Mouse (Mus musculus) hindbrain, embryonic 13.5 days (tissue): ENCODE measurements around the gene Map3k7. TPM values are rescaled to one million over a fixed set of nuclear protein-coding genes. Genes with fewer than 3 reads are reported as not detected.

Experiments used
- ATAC-seq: fragments of 200-750 bp; cut with Nextera tagmentation; 2 replicates; pipeline ENCODE4 v1.8.0; 2017; ENCODE audit warnings: moderate TSS enrichment; ENCODE audit not compliant: low FRiP score
- H3K27ac ChIP-seq: fragments of 300-500 bp; sonication (generic); 2 replicates; pipeline ENCODE4 v1.5.1; 2015; ENCODE audit warnings: inconsistent platforms, mild to moderate bottlenecking, moderate library complexity
- H3K27me3 ChIP-seq: fragments of 300-500 bp; sonication (generic); 2 replicates; pipeline ENCODE4 v1.6.1; 2015; ENCODE audit warnings: mild to moderate bottlenecking, inconsistent platforms
- H3K36me3 ChIP-seq: fragments of 300-500 bp; sonication (generic); 2 replicates; pipeline ENCODE4 v1.6.1; 2015; ENCODE audit warnings: mild to moderate bottlenecking, inconsistent platforms
- H3K4me1 ChIP-seq: fragments of 300-500 bp; sonication (generic); replicated peaks from 2 replicates; pipeline ENCODE4 v1.6.1; 2015; ENCODE audit warnings: inconsistent platforms
- H3K4me2 ChIP-seq: fragments of 300-500 bp; sonication (generic); 2 replicates; pipeline ENCODE4 v1.6.1; 2015; ENCODE audit warnings: inconsistent platforms, mild to moderate bottlenecking, moderate library complexity
- H3K4me3 ChIP-seq: fragments of 300-500 bp; sonication (generic); 2 replicates; pipeline ENCODE4 v1.5.1; 2015; ENCODE audit warnings: mild to moderate bottlenecking, inconsistent platforms
- H3K9ac ChIP-seq: fragments of 300-500 bp; sonication (generic); 2 replicates; pipeline ENCODE4 v1.6.1; 2015; ENCODE audit warnings: mild to moderate bottlenecking, inconsistent platforms
- H3K9me3 ChIP-seq: fragments of 300-500 bp; sonication (generic); 2 replicates; pipeline ENCODE4 v1.6.1; 2016; ENCODE audit warnings: inconsistent platforms
- WGBS: fragments of 180-500 bp; shearing (Covaris S2); methylation state at CpG from one replicate; pipeline ENCODE4 v1.1.7; 2015; 5-methylcytosine and 5-hydroxymethylcytosine counted together
- polyA plus RNA-seq: library from polyadenylated mRNA; unstranded; fragments of >200 nt; fragmentation: Nextera tagmentation; extraction: Ambion mirVana; gene quantifications from 2 replicates; pipeline ENCODE4 v1.2.1, GENCODE M21; 2015

The Map3k7 gene
- polyA plus RNA-seq, 1 experiment from 2014 or later = 29.1 TPM

GRCm38 (mm10) chr4:31938416-31939106 lies 25.3 kb upstream of the Map3k7 start:
- H3K27me3 ChIP-seq = no peaks in the 10 kb centered on the region
- no peak overlapping the region for H3K4me2 ChIP-seq
- 32% methylated on average over 9 of the region's 9 CpGs for WGBS
- 0 out of 2 replicates have a peak, but pooled peaks cover 3% of the 10 kb centered on the region for H3K9me3 ChIP-seq
- peak; percentile 46; the same call in 1 of the 2 replicates for ATAC-seq
- H3K4me3 ChIP-seq = no peak overlapping the region
- H3K9ac ChIP-seq = no peak overlapping the region
- H3K4me1 ChIP-seq = peaks cover 19% of the 10 kb centered on the region
- H3K36me3 ChIP-seq = no peaks in the 10 kb centered on the region
- no peak overlapping the region for H3K27ac ChIP-seq

GRCm38 (mm10) chr4:31941616-31942015 lies 22.3 kb upstream of the Map3k7 start:
- Histone ChIP-seq H3K9ac (no peak overlapping the region), H3K4me2 (no peak overlapping the region), H3K27me3 (no peaks in the 10 kb centered on the region), H3K4me1 (peaks cover 14% of the 10 kb centered on the region), H3K4me3 (no peak overlapping the region), H3K27ac (no peak overlapping the region), H3K36me3 (no peaks in the 10 kb centered on the region), H3K9me3 (0 out of 2 replicates have a peak, but pooled peaks cover 3% of the 10 kb centered on the region)
- no peak for ATAC-seq
- WGBS = 68% methylated on average over 4 of the region's 4 CpGs

GRCm38 (mm10) chr4:31943045-31943444 lies 20.9 kb upstream of the Map3k7 start:
- H3K4me3 ChIP-seq = no peak overlapping the region
- H3K4me2 ChIP-seq = no peak overlapping the region
- H3K27ac ChIP-seq = no peak overlapping the region
- H3K4me1 ChIP-seq = peaks cover under 1% of the 10 kb centered on the region; the same call in 1 of the 2 replicates
- H3K9me3 ChIP-seq = 0 out of 2 replicates have a peak, but pooled peaks cover 3% of the 10 kb centered on the region
- H3K9ac ChIP-seq = no peak overlapping the region
- no peak for ATAC-seq
- H3K36me3 ChIP-seq = no peaks in the 10 kb centered on the region
- WGBS = 87% methylated on average over 2 of the region's 2 CpGs
- H3K27me3 ChIP-seq = no peaks in the 10 kb centered on the region

GRCm38 (mm10) chr4:31964194-31964875 lies 438 bp downstream of the Map3k7 start:
- peak overlapping the region; percentile 99 for H3K27ac ChIP-seq
- WGBS = under 1% methylated on average over 47 of the region's 47 CpGs
- H3K9ac ChIP-seq = peak overlapping the region; percentile 88
- H3K4me1 ChIP-seq = peaks cover 27% of the 10 kb centered on the region
- no peaks in the 10 kb centered on the region for H3K36me3 ChIP-seq
- peak; percentile 69; the same call in 1 of the 2 replicates for ATAC-seq
- peak overlapping the region; percentile 65 for H3K4me2 ChIP-seq
- H3K9me3 ChIP-seq = no peaks in the 10 kb centered on the region
- H3K4me3 ChIP-seq = peak overlapping the region; percentile 78
- no peaks in the 10 kb centered on the region for H3K27me3 ChIP-seq

GRCm38 (mm10) chr4:31965208-31965607 lies 1.3 kb downstream of the Map3k7 start:
- peaks cover 27% of the 10 kb centered on the region for H3K4me1 ChIP-seq
- H3K4me2 ChIP-seq = peak overlapping the region; percentile 65
- H3K27ac ChIP-seq = no peak overlapping the region
- H3K9me3 ChIP-seq = no peaks in the 10 kb centered on the region
- peak overlapping the region; percentile 78 for H3K4me3 ChIP-seq
- H3K27me3 ChIP-seq = no peaks in the 10 kb centered on the region
- peak overlapping the region; percentile 88; the same call in 1 of the 2 replicates for H3K9ac ChIP-seq
- no peaks in the 10 kb centered on the region for H3K36me3 ChIP-seq
- no peak for ATAC-seq
- WGBS = 60% methylated on average over 2 of the region's 2 CpGs

GRCm38 (mm10) chr4:31971437-31971836 lies 7.5 kb downstream of the Map3k7 start:
- Histone ChIP-seq H3K9ac (no peak overlapping the region), H3K4me2 (no peak overlapping the region), H3K9me3 (no peaks in the 10 kb centered on the region), H3K4me3 (no peak overlapping the region), H3K4me1 (0 out of 2 replicates have a peak, but pooled peaks cover under 1% of the 10 kb centered on the region), H3K27ac (no peak overlapping the region), H3K27me3 (no peaks in the 10 kb centered on the region), H3K36me3 (peaks cover 3% of the 10 kb centered on the region; the same call in 1 of the 2 replicates)
- WGBS = 93% methylated on average over 1 of the region's 1 CpGs
- no peak for ATAC-seq

GRCm38 (mm10) chr4:31972181-31972580 lies 8.3 kb downstream of the Map3k7 start:
- 63% methylated on average over 6 of the region's 6 CpGs for WGBS
- H3K9me3 ChIP-seq = no peaks in the 10 kb centered on the region
- H3K4me3 ChIP-seq = no peak overlapping the region
- H3K36me3 ChIP-seq = peaks cover 10% of the 10 kb centered on the region
- H3K27ac ChIP-seq = no peak overlapping the region
- H3K4me2 ChIP-seq = no peak overlapping the region
- ATAC-seq = no peak
- H3K4me1 ChIP-seq = no peaks in the 10 kb centered on the region
- no peak overlapping the region for H3K9ac ChIP-seq
- no peaks in the 10 kb centered on the region for H3K27me3 ChIP-seq

GRCm38 (mm10) chr4:31975260-31975950 lies 11.5 kb downstream of the Map3k7 start:
- Histone ChIP-seq H3K27me3 (no peaks in the 10 kb centered on the region), H3K9me3 (no peaks in the 10 kb centered on the region), H3K4me3 (no peak overlapping the region), H3K9ac (no peak overlapping the region), H3K4me1 (no peaks in the 10 kb centered on the region), H3K36me3 (peaks cover 34% of the 10 kb centered on the region), H3K4me2 (no peak overlapping the region), H3K27ac (no peak overlapping the region)
- ATAC-seq = no peak
- WGBS = 66% methylated on average over 3 of the region's 3 CpGs

GRCm38 (mm10) chr4:31981863-31982262 lies 18.0 kb downstream of the Map3k7 start:
- H3K9ac ChIP-seq = no peak overlapping the region
- no peak overlapping the region for H3K4me2 ChIP-seq
- WGBS = 95% methylated on average over 8 of the region's 8 CpGs
- H3K27me3 ChIP-seq = no peaks in the 10 kb centered on the region
- ATAC-seq = no peak
- no peak overlapping the region for H3K27ac ChIP-seq
- no peaks in the 10 kb centered on the region for H3K4me1 ChIP-seq
- H3K9me3 ChIP-seq = no peaks in the 10 kb centered on the region
- H3K36me3 ChIP-seq = peaks cover 64% of the 10 kb centered on the region
- H3K4me3 ChIP-seq = no peak overlapping the region

GRCm38 (mm10) chr4:31993386-31993785 lies 29.5 kb downstream of the Map3k7 start:
- Histone ChIP-seq H3K4me2 (no peak overlapping the region), H3K9me3 (no peaks in the 10 kb centered on the region), H3K4me1 (no peaks in the 10 kb centered on the region), H3K9ac (no peak overlapping the region), H3K4me3 (no peak overlapping the region), H3K27ac (no peak overlapping the region), H3K27me3 (no peaks in the 10 kb centered on the region), H3K36me3 (peaks cover 63% of the 10 kb centered on the region)
- no peak for ATAC-seq
- 90% methylated on average over 2 of the region's 2 CpGs for WGBS

- WGBS = 83% methylated on average over 1 of the region's 1 CpGs
- no peak overlapping the region for H3K9ac ChIP-seq
These were observed 30.0 kb downstream of the Map3k7 start for GRCm38 (mm10) chr4:31993865-31994264.

GRCm38 (mm10) chr4:32001498-32001897 lies 37.6 kb downstream of the Map3k7 start:
- no peak overlapping the region for H3K27ac ChIP-seq
- ATAC-seq = no peak
- H3K9me3 ChIP-seq = no peaks in the 10 kb centered on the region
- 0 out of 2 replicates have a peak, but pooled peaks cover 3% of the 10 kb centered on the region for H3K4me1 ChIP-seq
- no peaks in the 10 kb centered on the region for H3K27me3 ChIP-seq
- H3K4me2 ChIP-seq = no peak overlapping the region
- no peak overlapping the region for H3K4me3 ChIP-seq
- no peak overlapping the region; the same call in 1 of the 2 replicates for H3K9ac ChIP-seq
- H3K36me3 ChIP-seq = peaks cover 36% of the 10 kb centered on the region
- WGBS = 58% methylated on average over 3 of the region's 3 CpGs

More at GRCm38 (mm10) chr4:31993865-31994264, 30.0 kb downstream of the Map3k7 start:
- Histone ChIP-seq H3K36me3 (peaks cover 59% of the 10 kb centered on the region), H3K4me1 (no peaks in the 10 kb centered on the region), H3K4me3 (no peak overlapping the region), H3K27ac (no peak overlapping the region), H3K27me3 (no peaks in the 10 kb centered on the region), H3K4me2 (no peak overlapping the region), H3K9me3 (no peaks in the 10 kb centered on the region)
- no peak for ATAC-seq
